In genomic region chr12:76304199-76304598, GRCm38 (mm10) we compare ENCODE assay signal across 15 mouse cellular contexts. TPM values are rescaled to one million over a fixed set of nuclear protein-coding genes. Genes with fewer than 3 reads are reported as not detected.
A peak's percentile ranks its signal among the peaks of the same experiment; 100 is the strongest.
DNase-seq lines count a peak whose midpoint lies in the region; ATAC-seq and TF ChIP-seq lines count a peak whose summit lies in the region.
"Had no signal": no experiment of that assay in that cellular context is flagged by ENCODE, and none has a peak within 500 bp of the region (broad histone marks: within the 10 kb centered on the region; RNA-seq: fewer than 3 reads in every experiment).

No protein-coding gene starts in this region.

- H3K27ac ChIP-seq in embryonic facial prominence, embryonic 13.5 days = peak overlapping the region; percentile 48; the same call in 1 of the 2 replicates
- H3K27ac ChIP-seq in embryonic facial prominence, embryonic 10.5 days (replicated peaks) = no peak overlapping the region
- peak overlapping the region; percentile 46; the same call in 1 of the 2 replicates for H3K27ac ChIP-seq in layer of hippocampus, adult 2 months
- H3K27ac ChIP-seq: embryonic facial prominence, embryonic 12.5 days; liver, embryonic 15.5 days; neural tube, embryonic 13.5 days had no signal

- H3K4me3 ChIP-seq in embryonic facial prominence, embryonic 13.5 days = no peak overlapping the region
- H3K4me3 ChIP-seq in embryonic facial prominence, embryonic 10.5 days = no peak overlapping the region
- no peak overlapping the region for H3K4me3 ChIP-seq in layer of hippocampus, adult 2 months
- H3K4me3 ChIP-seq: embryonic facial prominence, embryonic 12.5 days; heart, embryonic 12.5 days; liver, embryonic 15.5 days; megakaryocyte, embryonic 14.5 days; neural tube, embryonic 13.5 days had no signal

- TF ChIP-seq CTCF in layer of hippocampus, adult 2 months (conservative IDR thresholded peaks at IDR 0.05) = no peak

- peaks cover 12% of the 10 kb centered on the region for H3K4me1 ChIP-seq in embryonic facial prominence, embryonic 13.5 days
- H3K4me1 ChIP-seq in embryonic facial prominence, embryonic 10.5 days = peaks cover 7% of the 10 kb centered on the region; the same call in 1 of the 2 replicates
- H3K4me1 ChIP-seq: liver, embryonic 15.5 days had no signal

- no peaks in the 10 kb centered on the region for H3K9me3 ChIP-seq in embryonic facial prominence, embryonic 13.5 days
- no peaks in the 10 kb centered on the region for H3K9me3 ChIP-seq in embryonic facial prominence, embryonic 10.5 days
- H3K9me3 ChIP-seq: embryonic facial prominence, embryonic 12.5 days; heart, embryonic 12.5 days; liver, embryonic 15.5 days; megakaryocyte, embryonic 14.5 days; neural tube, embryonic 13.5 days had no signal

- DNase-seq in embryonic facial prominence, embryonic 10.5 days (ENCODE audit: low spot score) = no peak
- no peak for DNase-seq in layer of hippocampus, adult 2 months (ENCODE audit: low spot score in 2 of 2)
- no peak for DNase-seq in layer of hippocampus, adult 9-10 months (ENCODE audit: low spot score)
- DNase-seq in NIH3T3 (ENCODE audit: low read depth) = peak; percentile 17
- DNase-seq in cerebellum, postnatal 36 days = peak; percentile 41 to 53
- no peak for DNase-seq in right cerebral cortex, adult 2 months (ENCODE audit: low spot score in 2 of 2)
- no peak for DNase-seq in urinary bladder, postnatal 4 days (ENCODE audit: low spot score in 2 of 2)

- ATAC-seq in embryonic facial prominence, embryonic 13.5 days (ENCODE audit: insufficient number of reproducible peaks, insufficient read depth, low FRiP score, low TSS enrichment, low read depth) = no peak
- ATAC-seq: inflammation-experienced regulatory T-cells, adult 6 months had no signal

- peaks cover 58% of the 10 kb centered on the region for H3K36me3 ChIP-seq in embryonic facial prominence, embryonic 13.5 days
- H3K36me3 ChIP-seq in embryonic facial prominence, embryonic 10.5 days (replicated peaks) = peaks cover 92% of the 10 kb centered on the region

- 68% methylated on average over 4 of the region's 4 CpGs for WGBS in embryonic facial prominence, embryonic 13.5 days
- 88% methylated on average over 4 of the region's 4 CpGs for WGBS in embryonic facial prominence, embryonic 10.5 days

- no peaks in the 10 kb centered on the region for H3K27me3 ChIP-seq in embryonic facial prominence, embryonic 13.5 days
- H3K27me3 ChIP-seq in embryonic facial prominence, embryonic 10.5 days (replicated peaks; ENCODE audit: low read depth, poor library complexity, severe bottlenecking) = no peaks in the 10 kb centered on the region
- H3K27me3 ChIP-seq: embryonic facial prominence, embryonic 12.5 days; heart, embryonic 12.5 days; liver, embryonic 15.5 days; megakaryocyte, embryonic 14.5 days; neural tube, embryonic 13.5 days had no signal

- H3K4me2 ChIP-seq in embryonic facial prominence, embryonic 13.5 days = no peak overlapping the region
- H3K4me2 ChIP-seq: embryonic facial prominence, embryonic 12.5 days; heart, embryonic 12.5 days; liver, embryonic 15.5 days; neural tube, embryonic 13.5 days had no signal

- no peak overlapping the region for H3K9ac ChIP-seq in embryonic facial prominence, embryonic 13.5 days
- H3K9ac ChIP-seq: embryonic facial prominence, embryonic 12.5 days; heart, embryonic 12.5 days; liver, embryonic 15.5 days; neural tube, embryonic 13.5 days had no signal

RNA-seq across cellular contexts. Expression of gene Akap5, which starts 20.5 kb away (rescaled TPM):
- polyA plus RNA-seq in embryonic facial prominence, embryonic 13.5 days (2015; fragmentation: Nextera tagmentation; extraction: Ambion mirVana) = 1.1 and 1.5 TPM in 2 replicates
- 2.3 and 2.7 TPM in 2 replicates for polyA plus RNA-seq in embryonic facial prominence, embryonic 10.5 days (2016; fragmentation: Nextera tagmentation; extraction: Ambion mirVana)
- total RNA-seq in layer of hippocampus, adult 2 months (2021) = 10 to 100 TPM; 61.5 to 63.0 TPM

RNA-seq across cellular contexts. Expression of gene Mthfd1, which starts 49.1 kb away (rescaled TPM):
- polyA plus RNA-seq in embryonic facial prominence, embryonic 13.5 days (2015; fragmentation: Nextera tagmentation; extraction: Ambion mirVana) = 73.9 and 76.8 TPM in 2 replicates
- polyA plus RNA-seq in embryonic facial prominence, embryonic 10.5 days (2016; fragmentation: Nextera tagmentation; extraction: Ambion mirVana) = 106 and 117 TPM in 2 replicates
- total RNA-seq in layer of hippocampus, adult 2 months (2021) = 10 to 100 TPM; 42.6 to 47.5 TPM

RNA-seq across cellular contexts. Expression of gene Tex21, which starts 57.7 kb away (rescaled TPM):
- 0.12 TPM in 1 of 2 replicates, not detected in the other for polyA plus RNA-seq in embryonic facial prominence, embryonic 13.5 days (2015; fragmentation: Nextera tagmentation; extraction: Ambion mirVana)
- polyA plus RNA-seq in embryonic facial prominence, embryonic 10.5 days (2016; fragmentation: Nextera tagmentation; extraction: Ambion mirVana) = not detected in 2 replicates
- not detected for total RNA-seq in layer of hippocampus, adult 2 months (2021)
- total RNA-seq: layer of hippocampus, postnatal 25 days had no signal
- polyA plus RNA-seq: embryonic facial prominence, embryonic 12.5 days; inflammation-experienced regulatory T-cells, adult 6 months; neural tube, embryonic 13.5 days had no signal

Comparison
In these comparisons a context has a peak if more than half of its experiments do, and no peak if none do; other contexts are left out.
1. DNase-seq: peak in NIH3T3 (single experiment) and cerebellum, postnatal 36 days (2 of 2); none in embryonic facial prominence, embryonic 10.5 days (single experiment), layer of hippocampus, adult 2 months (0 of 2), layer of hippocampus, adult 9-10 months (single experiment), right cerebral cortex, adult 2 months (0 of 2) and urinary bladder, postnatal 4 days (0 of 2).